Mouse (Mus musculus) MEL (cell line): Measurements from ENCODE around the gene Ccdc47. TPM values are rescaled to one million over a fixed set of nuclear protein-coding genes. Genes with fewer than 3 reads are reported as not detected.

Source experiments
- DNase-seq: peaks from one replicate; pipeline ENCODE4 v3.0.0; 2011; ENCODE audit warnings: low read depth, low spot score
- H3K27ac ChIP-seq: 2 replicates; pipeline ENCODE4 v1.5.1; 2012; ENCODE audit warnings: low read depth, mild to moderate bottlenecking, control low read depth, low read length, moderate library complexity; ENCODE audit not compliant: control insufficient read depth
- H3K27me3 ChIP-seq, 2 experiments: fragments of 150-350 bp in 1 of 2; sonication (generic) in 1 of 2; 2 replicates each; pipeline ENCODE4 v1.6.1; 2012; ENCODE audit warnings: low read length in 2 of 2, mild to moderate bottlenecking in 2 of 2, improper control_type of control experiment in 1 of 2, moderate library complexity in 1 of 2; ENCODE audit not compliant: insufficient read depth in 2 of 2, control insufficient read depth in 1 of 2
- H3K36me3 ChIP-seq, 2 experiments: 2 replicates each; pipeline ENCODE4 v1.6.1; 2012 to 2014; ENCODE audit warnings: low read length in 2 of 2, improper control_type of control experiment in 1 of 2, inconsistent platforms in 1 of 2, mild to moderate bottlenecking in 1 of 2; ENCODE audit not compliant: insufficient read depth in 2 of 2, control insufficient read depth in 1 of 2
- H3K4me1 ChIP-seq, 2 experiments: fragments of 150-350 bp in 1 of 2; sonication (generic) in 1 of 2; 2 replicates each; pipeline ENCODE4 v1.6.1; 2012; ENCODE audit warnings: low read length in 2 of 2, improper control_type of control experiment in 1 of 2, mild to moderate bottlenecking in 1 of 2; ENCODE audit not compliant: insufficient read depth in 2 of 2, control insufficient read depth in 1 of 2
- H3K4me3 ChIP-seq, 2 experiments: fragments of 150-350 bp in 1 of 2; sonication (generic) in 1 of 2; 2 replicates each; pipeline ENCODE4 v1.5.1; 2012; ENCODE audit warnings: low read depth in 2 of 2, low read length in 2 of 2, mild to moderate bottlenecking in 2 of 2, moderate library complexity in 2 of 2, control low read depth in 1 of 2, improper control_type of control experiment in 1 of 2; ENCODE audit not compliant: control insufficient read depth in 1 of 2, insufficient read depth in 1 of 2
- H3K79me2 ChIP-seq: 2 replicates; pipeline ENCODE4 v1.6.1; 2012; ENCODE audit warnings: mild to moderate bottlenecking, low read length, moderate library complexity; ENCODE audit not compliant: control insufficient read depth, poor library complexity, insufficient read depth
- H3K9ac ChIP-seq: 2 replicates; pipeline ENCODE4 v1.6.1; 2012; ENCODE audit warnings: low read depth, mild to moderate bottlenecking, control low read depth, low read length, moderate library complexity; ENCODE audit not compliant: control insufficient read depth, poor library complexity, severe bottlenecking
- H3K9me3 ChIP-seq: fragments of 150-350 bp; sonication (generic); replicated peaks from 2 replicates; pipeline ENCODE4 v1.6.1; 2012; ENCODE audit warnings: mild to moderate bottlenecking, low read length, improper control_type of control experiment, moderate library complexity; ENCODE audit not compliant: insufficient read depth
- CHD1 ChIP-seq: IDR thresholded peaks from 2 replicates; pipeline ENCODE4 v1.6.1; 2012; ENCODE audit warnings: low read depth, mild to moderate bottlenecking, inconsistent platforms, low read length, improper control_type of control experiment
- CTCF ChIP-seq, 3 experiments: IDR thresholded peaks in 2 of 3; conservative IDR thresholded peaks in 1 of 3; 2 replicates each; pipeline ENCODE4 v1.5.1; 2011 to 2012; ENCODE audit warnings: low read length in 3 of 3, low read depth in 2 of 3, mild to moderate bottlenecking in 2 of 3, improper control_type of control experiment in 1 of 3, inconsistent platforms in 1 of 3, mixed read lengths in 1 of 3, moderate library complexity in 1 of 3; ENCODE audit not compliant: control insufficient read depth in 1 of 3, insufficient read depth in 1 of 3, poor library complexity in 1 of 3, severe bottlenecking in 1 of 3
- EP300 ChIP-seq, 2 experiments: IDR thresholded peaks; 2 replicates each; pipeline ENCODE4 v1.6.1; 2011; ENCODE audit warnings: improper control_type of control experiment in 2 of 2, low read length in 2 of 2, low read depth in 1 of 2, mild to moderate bottlenecking in 1 of 2
- MAZ ChIP-seq: IDR thresholded peaks from 2 replicates; pipeline ENCODE4 v1.6.1; 2012; ENCODE audit warnings: low read depth, mild to moderate bottlenecking, inconsistent platforms, low read length, improper control_type of control experiment
- MEF2A ChIP-seq: IDR thresholded peaks from 2 replicates; pipeline ENCODE4 v1.6.1; 2014; ENCODE audit warnings: low read depth, mild to moderate bottlenecking, inconsistent platforms, low read length, improper control_type of control experiment; ENCODE audit not compliant: poor library complexity, insufficient replicate concordance, severe bottlenecking; ENCODE audit errors: extremely low read depth
- MXI1 ChIP-seq: IDR thresholded peaks from 2 replicates; pipeline ENCODE4 v1.6.1; 2011; ENCODE audit warnings: mild to moderate bottlenecking, low read depth, low read length, improper control_type of control experiment
- MYB ChIP-seq: IDR thresholded peaks from 2 replicates; pipeline ENCODE4 v1.6.1; 2011; ENCODE audit warnings: mild to moderate bottlenecking, low read depth, low read length, improper control_type of control experiment
- POLR2AphosphoS2 ChIP-seq: IDR thresholded peaks from 2 replicates; pipeline ENCODE4 v1.6.1; 2011; ENCODE audit warnings: low read length, improper control_type of control experiment
- RCOR1 ChIP-seq: IDR thresholded peaks from 2 replicates; pipeline ENCODE4 v1.6.1; 2012; ENCODE audit warnings: low read depth, mild to moderate bottlenecking, inconsistent platforms, low read length, improper control_type of control experiment
- TCF12 ChIP-seq: IDR thresholded peaks from 2 replicates; pipeline ENCODE4 v1.6.1; 2014; ENCODE audit warnings: low read depth, mild to moderate bottlenecking, inconsistent platforms, low read length, improper control_type of control experiment, moderate library complexity
- polyA plus RNA-seq, 2 experiments: library from polyadenylated mRNA; stranded (reverse) in 1 of 2; unstranded in 1 of 2; fragments of >175 nt in 1 of 2; fragments of >200 nt in 1 of 2; gene quantifications; 2 replicates each; pipeline versions ENCODE4 v1.2.1 to v1.2.4; 2012; ENCODE audit warnings: low replicate concordance in 2 of 2, low read depth in 1 of 2; ENCODE audit not compliant: insufficient read length in 2 of 2, insufficient read depth in 1 of 2, missing spikeins in 1 of 2
- total RNA-seq: library from RNA; depleted of rRNA; stranded (reverse); fragments of 300-350 nt; gene quantifications from 2 replicates; pipeline ENCODE4 v1.2.3, GENCODE M21; 2012

The Ccdc47 gene
- total and polyA plus RNA-seq, 3 experiments, result 47.6 to 145 (median 51.6) TPM

DNA sequence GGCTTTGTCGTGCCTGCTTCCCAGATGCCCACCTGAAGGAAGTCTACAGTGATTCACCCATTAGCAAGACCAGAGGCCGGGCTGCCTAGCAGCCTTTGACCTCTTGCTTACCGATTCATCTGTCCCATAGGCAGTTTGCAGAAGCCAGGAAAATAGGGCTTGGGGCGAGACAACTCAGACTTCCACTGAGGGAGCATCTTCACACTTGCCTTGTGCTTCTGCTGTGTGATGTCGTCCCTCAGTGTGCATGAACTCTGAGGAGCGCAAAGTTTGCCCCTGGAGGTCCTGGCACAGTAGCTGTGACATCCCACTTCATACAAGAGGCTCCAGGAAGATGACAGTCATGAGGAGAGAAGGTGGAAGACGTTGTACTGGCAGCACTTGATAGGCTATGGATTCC is 59.0 kb downstream of the Ccdc47 start:
- TF ChIP-seq MEF2A (no peak), POLR2AphosphoS2 (peak; percentile 60)
- Histone ChIP-seq H3K4me1 (peaks cover 0 to 20% of the 10 kb centered on the region in 2 experiments; a peak in 2 of 4 replicates), H3K4me3 (no peak overlapping the region), H3K9ac (no peak overlapping the region), H3K9me3 (no peaks in the 10 kb centered on the region), H3K36me3 (peaks cover 0 to 4% of the 10 kb centered on the region in 2 experiments; a peak in 1 of 4 replicates), H3K27ac (no peak overlapping the region), H3K27me3 (no peaks in the 10 kb centered on the region), H3K79me2 (peaks cover 13% of the 10 kb centered on the region)
- DNase-seq, result no peak

DNA sequence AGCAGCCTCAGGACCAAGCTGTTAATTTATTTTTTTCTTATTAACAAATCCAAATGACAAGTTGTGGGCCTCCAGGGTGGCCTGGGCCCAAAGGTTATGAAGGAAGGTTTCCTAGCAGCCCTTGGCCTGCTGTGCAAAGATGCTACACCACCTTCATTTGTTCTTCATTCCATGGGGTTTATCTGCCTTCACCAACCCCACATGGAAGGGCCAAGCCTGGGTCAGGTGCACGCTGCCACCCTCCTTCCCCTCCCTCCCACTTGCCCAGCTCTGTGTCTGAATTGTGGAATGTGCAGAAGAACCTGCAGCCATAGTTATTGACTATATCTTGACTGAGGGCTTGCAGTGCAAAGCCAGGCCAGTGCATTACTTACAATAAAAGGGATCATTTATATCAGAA is 59.9 kb downstream of the Ccdc47 start:
- TF ChIP-seq EP300 (IDR thresholded peaks at IDR 0.05; ENCODE audit: low read depth in 1 of 2, low read length in 2 of 2) (no peak), POLR2AphosphoS2 (peak; percentile 4)
- H3K9me3 ChIP-seq, result no peaks in the 10 kb centered on the region
- H3K27me3 ChIP-seq, result no peaks in the 10 kb centered on the region
- H3K79me2 ChIP-seq, result peaks cover 13% of the 10 kb centered on the region
- H3K9ac ChIP-seq, result no peak overlapping the region
- peaks cover 0 to 20% of the 10 kb centered on the region in 2 experiments; a peak in 2 of 4 replicates for H3K4me1 ChIP-seq
- DNase-seq, result no peak
- no peak overlapping the region for H3K4me3 ChIP-seq
- no peak overlapping the region for H3K27ac ChIP-seq
- peaks cover 0 to 4% of the 10 kb centered on the region in 2 experiments; a peak in 1 of 4 replicates for H3K36me3 ChIP-seq

GRCm38 (mm10) chr11:106155761-106156160 is 60.4 kb downstream of the Ccdc47 start:
- peaks cover 0 to 16% of the 10 kb centered on the region in 2 experiments; a peak in 2 of 4 replicates for H3K4me1 ChIP-seq
- no peak overlapping the region for H3K4me3 ChIP-seq
- DNase-seq, result no peak
- TF ChIP-seq MAZ (no peak), TCF12 (no peak), MYB (no peak), MXI1 (no peak), CHD1 (no peak), CTCF (IDR thresholded peaks at IDR 0.05 in 2 of 3, conservative IDR thresholded peaks at IDR 0.05 in 1 of 3; ENCODE audit: control insufficient read depth in 1 of 3, insufficient read depth in 1 of 3, low read depth in 2 of 3, low read length in 3 of 3, poor library complexity in 1 of 3, severe bottlenecking in 1 of 3) (no peak), RCOR1 (no peak)
- H3K27me3 ChIP-seq, result no peaks in the 10 kb centered on the region
- H3K36me3 ChIP-seq, result peaks cover 0 to 4% of the 10 kb centered on the region in 2 experiments; a peak in 1 of 4 replicates
- H3K27ac ChIP-seq, result no peak overlapping the region
- H3K79me2 ChIP-seq, result peaks cover 13% of the 10 kb centered on the region
- no peak overlapping the region for H3K9ac ChIP-seq
- H3K9me3 ChIP-seq, result no peaks in the 10 kb centered on the region
